Mouse (Mus musculus) A20 (cell line): ENCODE results near the gene Snx27.

Experiments used
- DNase-seq: peaks from one replicate; pipeline ENCODE4 v3.0.0-alpha.2; 2011; ENCODE audit warnings: low read depth, low spot score

Snx27 gene

GRCm38 (mm10) chr3:94567242-94567641 is 15.3 kb downstream of the Snx27 start:
- no peak for DNase-seq

GRCm38 (mm10) chr3:94565557-94565956 is 17.0 kb downstream of the Snx27 start:
- DNase-seq, result no peak

GRCm38 (mm10) chr3:94565127-94565526 is 17.4 kb downstream of the Snx27 start:
- DNase-seq, result no peak

GRCm38 (mm10) chr3:94564356-94565010 is 18.0 kb downstream of the Snx27 start:
- DNase-seq, result peak; percentile 33

GRCm38 (mm10) chr3:94563163-94563562 is 19.4 kb downstream of the Snx27 start:
- DNase-seq, result no peak

- no peak for DNase-seq
Observed at GRCm38 (mm10) chr3:94559931-94560429, 22.5 kb downstream of the Snx27 start.

- no peak for DNase-seq
Observed at GRCm38 (mm10) chr3:94549041-94549440, 33.5 kb downstream of the Snx27 start.

GRCm38 (mm10) chr3:94537187-94537586 is 45.3 kb downstream of the Snx27 start:
- no peak for DNase-seq

- peak; percentile 59 for DNase-seq
Observed at GRCm38 (mm10) chr3:94533968-94534367, 48.5 kb downstream of the Snx27 start.

GRCm38 (mm10) chr3:94526731-94527130 is 55.8 kb downstream of the Snx27 start:
- DNase-seq, result no peak

- DNase-seq, result peak; percentile 33
Observed at GRCm38 (mm10) chr3:94506664-94507063, 75.9 kb downstream of the Snx27 start.

GRCm38 (mm10) chr3:94502243-94502642 is 80.3 kb downstream of the Snx27 start:
- peak; percentile 20 for DNase-seq

- DNase-seq, result no peak
Observed at GRCm38 (mm10) chr3:94497162-94497561, 85.4 kb downstream of the Snx27 start.

GRCm38 (mm10) chr3:94487581-94487980 is 94.9 kb downstream of the Snx27 start:
- DNase-seq, result no peak

- no peak for DNase-seq
Observed at GRCm38 (mm10) chr3:94485922-94486321, 96.6 kb downstream of the Snx27 start.

- DNase-seq, result no peak
Observed at GRCm38 (mm10) chr3:94483790-94484439, 98.6 kb downstream of the Snx27 start.

- DNase-seq, result peak; percentile 46
Observed at GRCm38 (mm10) chr3:94482764-94483385, 99.6 kb downstream of the Snx27 start.

GRCm38 (mm10) chr3:94481429-94481828 is 101.1 kb downstream of the Snx27 start:
- no peak for DNase-seq

- DNase-seq, result no peak
Observed at GRCm38 (mm10) chr3:94480291-94480884, 102.1 kb downstream of the Snx27 start, which contains the start of gene Riiad1. Gene Riiad1, minus strand, starts transcription at chr3:94480341.

- no peak for DNase-seq
Observed at GRCm38 (mm10) chr3:94479564-94479963, 103.0 kb downstream of the Snx27 start.

- no peak for DNase-seq
Observed at GRCm38 (mm10) chr3:94478591-94479169, 103.8 kb downstream of the Snx27 start.

- no peak for DNase-seq
Observed at GRCm38 (mm10) chr3:94477981-94478422, 104.5 kb downstream of the Snx27 start, which contains the start of gene Celf3. Gene Celf3, plus strand, starts transcription at chr3:94478295.
